Mouse (Mus musculus) neural tube, embryonic 13.5 days (tissue): ENCODE results near the gene Ogt. TPM values are rescaled to one million over a fixed set of nuclear protein-coding genes. Genes with fewer than 3 reads are reported as not detected.

ENCODE experiments used
- ATAC-seq: fragments of 200-750 bp; cut with Nextera tagmentation; 2 replicates; pipeline ENCODE4 v1.8.0; 2017; ENCODE audit warnings: low read depth, mild to moderate bottlenecking, moderate TSS enrichment, moderate library complexity
- H3K27ac ChIP-seq: fragments of 300-500 bp; sonication (generic); replicated peaks from 2 replicates; pipeline ENCODE4 v1.5.1; 2015; ENCODE audit warnings: moderate library complexity, mild to moderate bottlenecking, inconsistent platforms
- H3K27me3 ChIP-seq: fragments of 300-500 bp; sonication (generic); 2 replicates; pipeline ENCODE4 v1.6.1; 2015; ENCODE audit warnings: mild to moderate bottlenecking, inconsistent platforms
- H3K36me3 ChIP-seq: fragments of 300-500 bp; sonication (generic); 2 replicates; pipeline ENCODE4 v1.6.1; 2015; ENCODE audit warnings: mild to moderate bottlenecking, inconsistent platforms
- H3K4me1 ChIP-seq: fragments of 300-500 bp; sonication (generic); replicated peaks from 2 replicates; pipeline ENCODE4 v1.6.1; 2015; ENCODE audit warnings: inconsistent platforms
- H3K4me2 ChIP-seq: fragments of 300-500 bp; sonication (generic); 2 replicates; pipeline ENCODE4 v1.6.1; 2015; ENCODE audit warnings: inconsistent platforms, mild to moderate bottlenecking, moderate library complexity
- H3K4me3 ChIP-seq: fragments of 300-500 bp; sonication (generic); 2 replicates; pipeline ENCODE4 v1.5.1; 2015; ENCODE audit warnings: mild to moderate bottlenecking, inconsistent platforms
- H3K9ac ChIP-seq: fragments of 300-500 bp; sonication (generic); 2 replicates; pipeline ENCODE4 v1.6.1; 2015; ENCODE audit warnings: moderate library complexity, mild to moderate bottlenecking, inconsistent platforms
- H3K9me3 ChIP-seq: fragments of 300-500 bp; sonication (generic); 2 replicates; pipeline ENCODE4 v1.6.1; 2016; ENCODE audit warnings: inconsistent platforms
- WGBS: fragments of 180-500 bp; shearing (Covaris S2); methylation state at CpG from one replicate; pipeline ENCODE4 v1.1.7; 2015; 5-methylcytosine and 5-hydroxymethylcytosine counted together
- polyA plus RNA-seq: library from polyadenylated mRNA; unstranded; fragments of >200 nt; fragmentation: Nextera tagmentation; extraction: Ambion mirVana; gene quantifications from 2 replicates; pipeline ENCODE4 v1.2.1, GENCODE M21; 2015

The Ogt gene
- polyA plus RNA-seq, 1 experiment from 2014 or later, result 180 TPM

- 66% methylated on average over 2 of the region's 2 CpGs for WGBS
These were observed 5.4 kb downstream of the Ogt start for GRCm38 (mm10) chrX:101645286-101645685.

GRCm38 (mm10) chrX:101646621-101647020 is 6.8 kb downstream of the Ogt start:
- H3K9me3 ChIP-seq, result no peaks in the 10 kb centered on the region
- WGBS, result 83% methylated on average over 5 of the region's 5 CpGs
- H3K27ac ChIP-seq, result no peak overlapping the region
- H3K4me3 ChIP-seq, result no peak overlapping the region
- no peak for ATAC-seq
- H3K4me2 ChIP-seq, result no peak overlapping the region
- H3K4me1 ChIP-seq, result peaks cover 18% of the 10 kb centered on the region
- H3K27me3 ChIP-seq, result no peaks in the 10 kb centered on the region
- H3K36me3 ChIP-seq, result peaks cover 2% of the 10 kb centered on the region
- no peak overlapping the region for H3K9ac ChIP-seq

More at GRCm38 (mm10) chrX:101645286-101645685, 5.4 kb downstream of the Ogt start:
- H3K27me3 ChIP-seq, result peaks cover 10% of the 10 kb centered on the region
- no peak overlapping the region for H3K4me2 ChIP-seq
- H3K27ac ChIP-seq, result no peak overlapping the region
- no peak overlapping the region for H3K4me3 ChIP-seq
- no peaks in the 10 kb centered on the region for H3K9me3 ChIP-seq
- peaks cover 18% of the 10 kb centered on the region for H3K4me1 ChIP-seq
- no peak for ATAC-seq
- H3K36me3 ChIP-seq, result peaks cover 2% of the 10 kb centered on the region; the same call in 1 of the 2 replicates
- H3K9ac ChIP-seq, result no peak overlapping the region

- Histone ChIP-seq H3K9ac (no peak overlapping the region), H3K36me3 (no peaks in the 10 kb centered on the region), H3K4me3 (no peak overlapping the region), H3K27me3 (no peaks in the 10 kb centered on the region), H3K27ac (no peak overlapping the region), H3K9me3 (peaks cover 7% of the 10 kb centered on the region), H3K4me1 (no peaks in the 10 kb centered on the region), H3K4me2 (no peak overlapping the region)
- 94% methylated on average over 27 of the region's 27 CpGs for WGBS
- no peak for ATAC-seq
These were observed 55.8 kb downstream of the Ogt start for GRCm38 (mm10) chrX:101695686-101696085.

- 75% methylated on average over 51 of the region's 54 CpGs for WGBS
- no peaks in the 10 kb centered on the region for H3K4me1 ChIP-seq
These were observed 57.7 kb downstream of the Ogt start for GRCm38 (mm10) chrX:101697537-101697936.

GRCm38 (mm10) chrX:101698232-101698631 is 58.4 kb downstream of the Ogt start:
- no peak overlapping the region for H3K9ac ChIP-seq
- peaks cover 7% of the 10 kb centered on the region for H3K9me3 ChIP-seq
- no peak overlapping the region for H3K27ac ChIP-seq
- no peak for ATAC-seq
- no peak overlapping the region for H3K4me3 ChIP-seq
- no peaks in the 10 kb centered on the region; the same call in 1 of the 2 replicates for H3K27me3 ChIP-seq
- H3K36me3 ChIP-seq, result no peaks in the 10 kb centered on the region
- H3K4me1 ChIP-seq, result no peaks in the 10 kb centered on the region
- no peak overlapping the region for H3K4me2 ChIP-seq
- 66% methylated on average over 23 of the region's 23 CpGs for WGBS

More at GRCm38 (mm10) chrX:101697537-101697936, 57.7 kb downstream of the Ogt start:
- Histone ChIP-seq H3K4me3 (no peak overlapping the region), H3K27me3 (no peaks in the 10 kb centered on the region), H3K9me3 (peaks cover 7% of the 10 kb centered on the region), H3K9ac (no peak overlapping the region), H3K4me2 (no peak overlapping the region), H3K27ac (no peak overlapping the region), H3K36me3 (no peaks in the 10 kb centered on the region)
- ATAC-seq, result no peak

- no peaks in the 10 kb centered on the region; the same call in 1 of the 2 replicates for H3K27me3 ChIP-seq
- 74% methylated on average over 7 of the region's 7 CpGs for WGBS
- no peak overlapping the region for H3K4me2 ChIP-seq
- no peak overlapping the region for H3K9ac ChIP-seq
- no peak overlapping the region for H3K27ac ChIP-seq
- no peaks in the 10 kb centered on the region for H3K36me3 ChIP-seq
- H3K4me1 ChIP-seq, result no peaks in the 10 kb centered on the region
- no peaks in the 10 kb centered on the region for H3K9me3 ChIP-seq
- no peak overlapping the region for H3K4me3 ChIP-seq
- ATAC-seq, result no peak
These were observed 65.3 kb downstream of the Ogt start for GRCm38 (mm10) chrX:101705111-101705510.

GRCm38 (mm10) chrX:101720401-101720800 is 80.5 kb downstream of the Ogt start:
- peaks cover 19% of the 10 kb centered on the region for H3K27me3 ChIP-seq
- WGBS, result 49% methylated on average over 1 of the region's 1 CpGs
- no peak for ATAC-seq

GRCm38 (mm10) chrX:101730010-101730409 is 90.2 kb downstream of the Ogt start:
- no peak overlapping the region for H3K27ac ChIP-seq
- no peak overlapping the region for H3K4me2 ChIP-seq
- H3K4me3 ChIP-seq, result no peak overlapping the region
- no peaks in the 10 kb centered on the region for H3K36me3 ChIP-seq
- no peak for ATAC-seq
- no peak overlapping the region for H3K9ac ChIP-seq
- H3K27me3 ChIP-seq, result peaks cover 34% of the 10 kb centered on the region
- no peaks in the 10 kb centered on the region for H3K4me1 ChIP-seq
- H3K9me3 ChIP-seq, result no peaks in the 10 kb centered on the region

More at GRCm38 (mm10) chrX:101720401-101720800, 80.5 kb downstream of the Ogt start:
- Histone ChIP-seq H3K4me1 (no peaks in the 10 kb centered on the region), H3K9me3 (no peaks in the 10 kb centered on the region), H3K27ac (no peak overlapping the region), H3K4me2 (no peak overlapping the region), H3K4me3 (no peak overlapping the region), H3K9ac (no peak overlapping the region), H3K36me3 (no peaks in the 10 kb centered on the region)

- H3K4me1 ChIP-seq, result no peaks in the 10 kb centered on the region
- H3K9ac ChIP-seq, result no peak overlapping the region
- peaks cover 38% of the 10 kb centered on the region for H3K27me3 ChIP-seq
- 87% methylated on average over 12 of the region's 12 CpGs for WGBS
- no peak overlapping the region for H3K4me3 ChIP-seq
- ATAC-seq, result no peak
- H3K36me3 ChIP-seq, result no peaks in the 10 kb centered on the region
- H3K27ac ChIP-seq, result no peak overlapping the region
- no peaks in the 10 kb centered on the region for H3K9me3 ChIP-seq
- H3K4me2 ChIP-seq, result no peak overlapping the region
These were observed 92.8 kb downstream of the Ogt start for GRCm38 (mm10) chrX:101732644-101733043.

- 88% methylated on average over 3 of the region's 3 CpGs for WGBS
- no peak for ATAC-seq
- H3K27me3 ChIP-seq, result peaks cover 43% of the 10 kb centered on the region
- H3K9ac ChIP-seq, result no peak overlapping the region
- no peaks in the 10 kb centered on the region for H3K9me3 ChIP-seq
- no peaks in the 10 kb centered on the region for H3K36me3 ChIP-seq
- no peak overlapping the region for H3K27ac ChIP-seq
- no peaks in the 10 kb centered on the region for H3K4me1 ChIP-seq
- no peak overlapping the region for H3K4me3 ChIP-seq
- no peak overlapping the region for H3K4me2 ChIP-seq
These were observed 93.4 kb downstream of the Ogt start for GRCm38 (mm10) chrX:101733288-101733687.

GRCm38 (mm10) chrX:101733828-101734319 is 94.0 kb downstream of the Ogt start, which contains the start of gene Cxcr3:
TSS of gene Cxcr3 (minus strand) at chrX:101734269.
- Histone ChIP-seq H3K9ac (no peak within 1 kb of the TSS), H3K4me2 (no peak within 1 kb of the TSS), H3K4me3 (no peak within 1 kb of the TSS), H3K4me1 (no peaks in the 10 kb centered on the region), H3K9me3 (no peaks in the 10 kb centered on the region), H3K36me3 (no peaks in the 10 kb centered on the region), H3K27me3 (peaks cover 46% of the 10 kb centered on the region), H3K27ac (no peak within 1 kb of the TSS)
- ATAC-seq, result no peak
- WGBS, result 70% methylated on average over 11 of the region's 11 CpGs
